Mouse (Mus musculus) megakaryocyte, embryonic 14.5 days (primary cell): ENCODE measurements around the gene Rsg1.

Source experiments
- FLI1 ChIP-seq: IDR thresholded peaks from 2 replicates; pipeline ENCODE4 v1.6.1; 2012; ENCODE audit warnings: low read length, inconsistent platforms, mixed read lengths
- GATA1 ChIP-seq: IDR thresholded peaks from 3 replicates; pipeline ENCODE4 v1.6.1; 2012; ENCODE audit warnings: mixed read lengths, low read length, inconsistent platforms, borderline replicate concordance

DNA sequence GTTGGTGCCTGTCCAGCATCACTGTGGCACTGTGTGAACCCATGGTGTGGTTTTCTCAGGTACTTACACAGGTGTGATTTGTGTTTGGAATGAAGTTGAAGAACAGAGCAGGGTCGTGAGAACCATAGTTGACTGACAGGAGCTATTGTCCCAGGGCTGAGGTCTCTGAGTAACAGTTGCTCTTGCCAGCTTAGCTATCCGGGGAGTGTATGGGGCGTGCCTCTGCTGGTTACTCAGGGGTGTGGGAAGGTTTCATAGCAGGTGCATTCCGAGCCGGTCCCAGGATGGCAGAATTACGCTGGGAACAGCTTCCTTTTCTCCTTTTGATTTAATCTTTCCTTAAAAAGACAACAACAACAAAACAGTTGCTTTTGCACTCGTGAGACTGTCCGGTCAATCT, 32.9 kb upstream of the Rsg1 start:
- no peak for TF ChIP-seq GATA1
- TF ChIP-seq FLI1: no peak
